Mouse (Mus musculus): Measurements from ENCODE around the gene Agtr1b. TPM values are rescaled to one million over a fixed set of nuclear protein-coding genes. Genes with fewer than 3 reads are reported as not detected.
A peak's percentile ranks its signal among the peaks of the same experiment; 100 is the strongest.

The Agtr1b gene
- not detected in 2 replicates for total RNA-seq (2014; fragmentation: Nextera tagmentation)
- not detected in 2 replicates for total RNA-seq (2017)
- polyA plus RNA-seq (2012): not detected in 2 replicates

DNA sequence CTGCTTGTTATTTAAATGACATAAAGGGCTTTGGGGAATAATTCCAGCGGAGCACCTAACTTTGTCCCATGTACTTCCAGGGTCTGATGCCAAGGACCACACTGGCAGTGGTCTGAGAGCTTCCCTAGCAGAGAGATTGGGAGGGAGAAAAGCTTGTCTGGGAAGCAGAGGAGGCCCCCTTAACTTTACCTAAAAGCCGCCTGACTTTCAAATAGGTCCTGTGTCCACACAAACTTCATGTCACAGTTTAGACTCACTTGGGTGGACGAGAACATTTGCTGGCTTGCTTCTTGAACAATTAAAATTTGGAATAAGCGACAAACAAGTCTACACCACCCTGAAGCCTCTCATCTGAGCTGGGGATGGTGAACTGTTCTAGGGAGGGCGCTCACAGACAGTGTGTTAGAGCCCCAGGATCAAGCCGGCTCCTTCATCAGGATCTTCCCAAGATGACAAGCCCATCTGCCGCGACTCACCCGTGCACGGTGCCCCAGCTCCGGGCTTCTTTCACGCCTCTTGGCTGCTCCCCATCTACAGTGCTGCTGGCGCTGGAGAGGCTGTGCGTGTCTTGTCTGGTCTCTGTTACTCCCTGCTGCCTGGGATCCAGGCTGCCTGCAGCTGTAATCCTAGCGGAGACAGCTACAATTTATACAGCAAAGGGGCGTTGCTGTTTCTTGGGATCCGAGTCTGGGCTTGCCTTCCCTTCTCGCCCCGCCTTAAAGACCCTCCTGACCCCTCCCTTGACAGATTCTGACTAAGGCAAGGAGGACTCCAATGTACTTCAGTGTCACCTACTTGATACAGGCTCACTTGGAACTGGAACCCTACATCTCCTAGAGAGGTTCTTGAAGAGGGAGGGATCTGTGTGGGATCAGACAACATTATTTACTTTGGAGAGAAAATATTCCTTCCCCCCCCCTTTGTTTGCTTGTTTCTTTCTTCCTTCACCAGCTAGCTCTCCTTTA, at the start of gene Agtr1b:
Gene Agtr1b (minus strand): TSS at position 620 of the 965 bp plus-strand sequence.
- H3K36me3 ChIP-seq (replicated peaks): no peaks in the 10 kb centered on the region
- TF ChIP-seq GATA2 (IDR thresholded peaks at IDR 0.05; ENCODE audit: borderline replicate concordance, low read depth, low read length) (no peak), TAL1 (conservative IDR thresholded peaks at IDR 0.05; ENCODE audit: low read depth, low read length) (no peak), CTCF (IDR thresholded peaks at IDR 0.05; ENCODE audit: low read depth, low read length) (no peak), POLR2AphosphoS5 (IDR thresholded peaks at IDR 0.05; ENCODE audit: insufficient replicate concordance, low read depth, low read length) (no peak), GATA1 (IDR thresholded peaks at IDR 0.05; ENCODE audit: borderline replicate concordance, low read length) (no peak)
- no peak for ATAC-seq (ENCODE audit: extremely low read depth, insufficient number of reproducible peaks, low FRiP score, poor library complexity, severe bottlenecking)
- no peaks in the 10 kb centered on the region for H3K4me1 ChIP-seq (ENCODE audit: insufficient read depth, low read depth, low read length)
- H3K9me3 ChIP-seq (replicated peaks): no peaks in the 10 kb centered on the region
- H3K4me3 ChIP-seq (ENCODE audit: low read depth, low read length): no peak within 1 kb of the TSS
- DNase-seq (ENCODE audit: low spot score): no peak
- H3K27me3 ChIP-seq (ENCODE audit: insufficient read depth, low read length): peaks cover 5% of the 10 kb centered on the region; the same call in 1 of the 2 replicates

DNA sequence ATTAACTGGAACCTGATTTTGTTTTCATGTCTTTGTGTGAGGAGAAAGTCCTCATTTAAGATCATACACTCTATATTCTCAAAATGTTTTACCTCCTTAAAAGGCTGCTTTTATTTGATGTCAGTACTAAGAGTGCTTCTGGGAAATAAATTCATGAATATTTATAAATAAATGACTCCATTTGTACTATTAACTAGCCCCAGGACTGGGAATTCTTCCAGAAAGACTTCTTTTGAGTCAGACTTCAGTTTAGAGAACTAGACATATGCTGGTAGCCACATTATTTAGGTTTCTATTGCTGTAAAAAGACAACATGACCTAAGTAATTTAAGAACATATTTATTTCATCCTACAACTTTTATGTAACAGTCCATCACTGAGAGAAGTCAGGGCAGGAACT, 13.4 kb downstream of the Agtr1b start:
- ATAC-seq (ENCODE audit: extremely low read depth, insufficient number of reproducible peaks, low FRiP score, poor library complexity, severe bottlenecking) (no peak), DNase-seq (ENCODE audit: low spot score) (no peak)
- Histone ChIP-seq H3K27me3 (ENCODE audit: insufficient read depth, low read length) (no peaks in the 10 kb centered on the region), H3K4me3 (ENCODE audit: low read depth, low read length) (no peak overlapping the region), H3K9me3 (replicated peaks) (no peaks in the 10 kb centered on the region), H3K4me1 (ENCODE audit: insufficient read depth, low read depth, low read length) (no peaks in the 10 kb centered on the region), H3K36me3 (replicated peaks) (no peaks in the 10 kb centered on the region)
- TF ChIP-seq POLR2AphosphoS5 (IDR thresholded peaks at IDR 0.05; ENCODE audit: insufficient replicate concordance, low read depth, low read length) (no peak), CTCF (IDR thresholded peaks at IDR 0.05; ENCODE audit: low read depth, low read length) (no peak), TAL1 (conservative IDR thresholded peaks at IDR 0.05; ENCODE audit: low read depth, low read length) (no peak), GATA2 (IDR thresholded peaks at IDR 0.05; ENCODE audit: borderline replicate concordance, low read depth, low read length) (no peak), GATA1 (IDR thresholded peaks at IDR 0.05; ENCODE audit: borderline replicate concordance, low read length) (no peak)

DNA sequence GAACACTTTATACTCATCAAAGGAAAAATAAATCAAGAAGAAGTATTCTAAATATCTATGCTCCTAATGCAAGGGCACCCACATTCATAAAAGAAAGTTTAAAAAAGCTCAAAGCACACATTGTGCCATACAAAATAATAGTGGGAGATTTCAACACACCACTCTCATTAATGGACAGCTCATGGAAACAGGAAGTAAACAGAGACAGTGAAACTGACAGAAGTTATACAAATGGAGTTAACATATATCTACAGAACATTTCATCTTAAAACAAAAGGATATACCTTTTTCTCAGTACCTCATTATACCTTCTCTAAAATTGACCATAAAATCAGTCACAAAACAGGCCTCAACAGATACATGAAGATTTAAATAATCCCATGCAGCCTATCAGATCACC, 18.8 kb downstream of the Agtr1b start:
- ATAC-seq (ENCODE audit: extremely low read depth, insufficient number of reproducible peaks, low FRiP score, poor library complexity, severe bottlenecking) (no peak), DNase-seq (ENCODE audit: low spot score) (no peak)
- Histone ChIP-seq H3K9me3 (replicated peaks) (no peaks in the 10 kb centered on the region), H3K27me3 (ENCODE audit: insufficient read depth, low read length) (no peaks in the 10 kb centered on the region), H3K4me1 (ENCODE audit: insufficient read depth, low read depth, low read length) (no peaks in the 10 kb centered on the region), H3K4me3 (ENCODE audit: low read depth, low read length) (no peak overlapping the region), H3K36me3 (replicated peaks) (no peaks in the 10 kb centered on the region)
- TF ChIP-seq GATA2 (IDR thresholded peaks at IDR 0.05; ENCODE audit: borderline replicate concordance, low read depth, low read length) (no peak), TAL1 (conservative IDR thresholded peaks at IDR 0.05; ENCODE audit: low read depth, low read length) (no peak), GATA1 (IDR thresholded peaks at IDR 0.05; ENCODE audit: borderline replicate concordance, low read length) (no peak), CTCF (IDR thresholded peaks at IDR 0.05; ENCODE audit: low read depth, low read length) (no peak), POLR2AphosphoS5 (IDR thresholded peaks at IDR 0.05; ENCODE audit: insufficient replicate concordance, low read depth, low read length) (no peak)

DNA sequence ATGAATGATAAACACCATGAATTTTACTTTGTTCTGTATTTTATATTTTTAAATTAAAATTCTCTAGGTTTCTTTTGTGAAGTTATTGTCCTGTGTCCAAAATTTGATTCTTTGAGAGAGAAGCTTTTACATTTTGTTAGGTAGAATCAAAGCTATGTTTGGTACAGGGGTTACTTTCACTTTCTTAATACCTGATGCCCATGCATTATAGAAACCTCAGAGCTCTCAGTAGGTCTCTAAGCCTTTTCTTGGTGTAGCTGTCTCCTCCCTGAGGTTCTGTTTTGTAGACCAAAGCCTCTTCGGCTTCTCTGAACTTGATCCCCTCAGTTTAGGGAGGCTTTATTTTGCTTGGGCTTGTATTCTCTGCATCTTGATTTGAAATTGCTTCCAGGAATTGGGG, 26.6 kb downstream of the Agtr1b start:
- Histone ChIP-seq H3K4me3 (ENCODE audit: low read depth, low read length) (no peak overlapping the region), H3K4me1 (ENCODE audit: insufficient read depth, low read depth, low read length) (no peaks in the 10 kb centered on the region), H3K27me3 (ENCODE audit: insufficient read depth, low read length) (no peaks in the 10 kb centered on the region), H3K9me3 (replicated peaks) (no peaks in the 10 kb centered on the region), H3K36me3 (replicated peaks) (no peaks in the 10 kb centered on the region)
- DNase-seq (ENCODE audit: low spot score): no peak
- ATAC-seq (ENCODE audit: extremely low read depth, insufficient number of reproducible peaks, low FRiP score, poor library complexity, severe bottlenecking): no peak
- no peak for TF ChIP-seq CTCF (IDR thresholded peaks at IDR 0.05; ENCODE audit: low read depth, low read length)
- TF ChIP-seq GATA1 (IDR thresholded peaks at IDR 0.05; ENCODE audit: borderline replicate concordance, low read length): no peak
- no peak for TF ChIP-seq POLR2AphosphoS5 (IDR thresholded peaks at IDR 0.05; ENCODE audit: insufficient replicate concordance, low read depth, low read length)
- no peak for TF ChIP-seq TAL1 (conservative IDR thresholded peaks at IDR 0.05; ENCODE audit: low read depth, low read length)
- no peak for TF ChIP-seq GATA2 (IDR thresholded peaks at IDR 0.05; ENCODE audit: borderline replicate concordance, low read depth, low read length)

DNA sequence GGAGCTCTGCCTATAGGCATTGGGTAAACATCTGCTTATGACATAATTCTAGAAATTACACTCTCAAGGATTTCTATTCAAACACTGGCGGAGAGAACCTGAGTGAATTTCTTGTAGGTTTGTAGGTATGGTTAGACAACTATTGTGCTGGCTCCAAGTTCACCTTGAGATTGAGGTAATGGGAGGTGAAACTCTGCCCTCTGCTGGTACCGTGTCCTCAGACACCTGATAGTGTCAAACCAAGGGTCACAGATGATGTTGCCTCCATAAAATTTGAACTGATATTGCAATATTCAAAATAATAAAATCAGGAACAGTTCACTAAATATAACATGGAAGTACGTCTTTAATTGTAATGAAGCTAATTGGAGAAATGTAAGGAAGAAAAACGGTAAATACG, 32.3 kb downstream of the Agtr1b start:
- Histone ChIP-seq H3K9me3 (replicated peaks) (no peaks in the 10 kb centered on the region), H3K36me3 (replicated peaks) (no peaks in the 10 kb centered on the region), H3K4me3 (ENCODE audit: low read depth, low read length) (no peak overlapping the region), H3K27me3 (ENCODE audit: insufficient read depth, low read length) (no peaks in the 10 kb centered on the region), H3K4me1 (ENCODE audit: insufficient read depth, low read depth, low read length) (no peaks in the 10 kb centered on the region)
- TF ChIP-seq GATA2 (IDR thresholded peaks at IDR 0.05; ENCODE audit: borderline replicate concordance, low read depth, low read length): no peak
- peak; percentile 39; the same call in 1 of the 2 replicates for TF ChIP-seq CTCF (IDR thresholded peaks at IDR 0.05; ENCODE audit: low read depth, low read length)
- ATAC-seq (ENCODE audit: extremely low read depth, insufficient number of reproducible peaks, low FRiP score, poor library complexity, severe bottlenecking) (peak; percentile 70), DNase-seq (ENCODE audit: low spot score) (peak; percentile 2)

DNA sequence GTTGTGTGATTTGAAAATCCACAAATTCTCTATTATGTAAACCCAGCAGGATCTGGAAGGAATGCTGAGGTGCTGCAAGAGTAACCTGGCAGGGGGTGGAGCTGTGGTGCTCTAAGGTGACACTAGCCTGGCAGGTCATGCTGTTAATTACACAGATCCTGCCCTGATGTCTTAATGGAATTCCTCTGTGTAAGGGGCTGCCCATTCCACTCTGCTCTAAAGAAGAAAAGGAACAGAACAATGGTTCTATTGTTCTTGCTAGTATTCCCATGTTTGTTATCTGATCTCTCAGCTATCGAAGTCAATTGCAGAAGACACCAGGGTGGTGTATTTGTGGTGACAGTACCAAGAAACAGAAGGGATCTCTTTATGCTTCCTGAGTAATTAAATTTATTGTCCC, 49.7 kb downstream of the Agtr1b start:
- no peak for DNase-seq (ENCODE audit: low spot score)
- no peak overlapping the region for H3K4me3 ChIP-seq (ENCODE audit: low read depth, low read length)
- no peaks in the 10 kb centered on the region for H3K9me3 ChIP-seq (replicated peaks)
- no peaks in the 10 kb centered on the region for H3K4me1 ChIP-seq (ENCODE audit: insufficient read depth, low read depth, low read length)
- TF ChIP-seq CTCF (IDR thresholded peaks at IDR 0.05; ENCODE audit: low read depth, low read length) (no peak), GATA2 (IDR thresholded peaks at IDR 0.05; ENCODE audit: borderline replicate concordance, low read depth, low read length) (no peak), POLR2AphosphoS5 (IDR thresholded peaks at IDR 0.05; ENCODE audit: insufficient replicate concordance, low read depth, low read length) (no peak), GATA1 (IDR thresholded peaks at IDR 0.05; ENCODE audit: borderline replicate concordance, low read length) (no peak), TAL1 (conservative IDR thresholded peaks at IDR 0.05; ENCODE audit: low read depth, low read length) (no peak)
- H3K27me3 ChIP-seq (ENCODE audit: insufficient read depth, low read length): peaks cover 5% of the 10 kb centered on the region
- no peaks in the 10 kb centered on the region for H3K36me3 ChIP-seq (replicated peaks)
- no peak for ATAC-seq (ENCODE audit: extremely low read depth, insufficient number of reproducible peaks, low FRiP score, poor library complexity, severe bottlenecking)

Data from G1E (cell line).